Mouse (Mus musculus) heart, adult 2 months (tissue): ENCODE measurements around the gene Bri3bp.
"Not testable (repeated sequence)": the region's sequence is repeated elsewhere in the genome, so short reads cannot be mapped to it uniquely, and the experiment has no call there.

Experiments used
- CTCF ChIP-seq: fragments of 200-600 bp; IDR thresholded peaks from 2 replicates; pipeline ENCODE4 v1.8.1; 2022; ENCODE audit warnings: antibody characterized with exemption, mild to moderate bottlenecking, moderate library complexity
- POLR2A ChIP-seq: fragments of 200-500 bp; IDR thresholded peaks from 2 replicates; pipeline ENCODE4 v1.6.1; 2011; ENCODE audit warnings: mild to moderate bottlenecking, low read depth, low read length, control low read depth; ENCODE audit not compliant: insufficient read depth

DNA sequence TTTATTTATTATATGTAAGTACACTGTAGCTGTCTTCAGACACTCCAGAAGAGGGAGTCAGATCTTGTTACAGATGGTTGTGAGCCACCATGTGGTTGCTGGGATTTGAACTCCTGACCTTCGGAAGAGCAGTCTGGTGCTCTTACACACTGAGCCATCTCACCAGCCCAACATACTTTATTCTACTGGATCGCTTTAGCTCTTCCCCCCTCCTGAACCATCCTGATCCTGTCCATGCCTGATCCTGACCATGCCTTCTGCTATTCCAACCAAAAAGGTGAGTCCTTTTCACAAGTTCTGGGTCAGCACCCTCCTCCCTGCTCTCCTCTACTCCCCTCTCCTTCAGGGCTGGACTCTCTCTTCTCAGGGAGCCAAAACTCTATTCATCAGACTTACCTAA lies 9.0 kb upstream of the Bri3bp start:
- not testable (repeated sequence) for TF ChIP-seq CTCF, POLR2A
